Mouse (Mus musculus) R1 (cell line): ENCODE data around the gene Ina.
"Not testable (repeated sequence)": the region's sequence is repeated elsewhere in the genome, so short reads cannot be mapped to it uniquely, and the experiment has no call there.

Source experiments
- DNase-seq: peaks from one replicate; pipeline ENCODE4 v3.0.0-alpha.2; 2018; ENCODE audit warnings: low read depth, low spot score

The Ina gene

DNA sequence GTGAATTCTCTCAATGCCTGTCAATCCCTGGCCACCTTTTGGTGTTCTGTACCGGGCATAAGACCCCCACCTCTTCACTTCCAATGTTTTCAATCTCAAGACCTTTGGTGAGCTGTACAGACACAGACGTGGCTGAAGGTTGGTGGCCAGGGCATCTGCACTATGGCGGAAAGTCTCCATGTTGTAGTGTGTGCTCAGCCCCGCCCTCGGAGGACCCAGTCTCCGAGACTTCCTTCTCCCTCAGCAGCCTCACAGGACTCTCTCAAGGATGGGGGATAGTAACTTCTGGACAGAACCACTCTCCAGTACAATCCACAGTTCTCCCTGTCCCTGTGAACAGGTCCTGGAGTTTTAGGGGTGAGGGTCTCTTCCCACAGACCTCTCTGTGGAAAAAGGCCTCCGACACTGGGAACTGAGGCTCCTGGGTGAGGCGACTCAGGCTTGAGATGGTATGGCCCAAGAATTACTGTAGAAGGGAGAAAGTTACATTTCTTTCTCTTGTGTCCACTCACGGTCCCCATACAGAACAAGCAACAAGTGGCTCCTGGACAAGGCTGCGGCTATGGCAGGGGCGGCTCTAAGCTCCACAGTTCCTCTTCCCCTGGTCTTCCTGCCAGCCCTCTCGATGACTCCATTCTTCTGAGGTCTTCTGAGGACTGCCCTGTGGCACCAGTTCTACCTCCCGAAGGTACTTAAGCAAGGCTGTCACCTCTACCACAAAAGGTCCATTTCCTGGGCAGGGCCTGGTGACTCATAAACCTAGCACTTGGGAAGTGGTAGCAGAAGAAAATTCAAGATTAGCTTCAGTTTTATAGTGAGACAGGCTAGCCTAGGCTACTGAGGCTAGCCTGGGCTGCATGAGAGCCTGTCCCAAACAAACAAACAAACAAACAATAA, 29.5 kb upstream of the Ina start:
- DNase-seq, result no peak

DNA sequence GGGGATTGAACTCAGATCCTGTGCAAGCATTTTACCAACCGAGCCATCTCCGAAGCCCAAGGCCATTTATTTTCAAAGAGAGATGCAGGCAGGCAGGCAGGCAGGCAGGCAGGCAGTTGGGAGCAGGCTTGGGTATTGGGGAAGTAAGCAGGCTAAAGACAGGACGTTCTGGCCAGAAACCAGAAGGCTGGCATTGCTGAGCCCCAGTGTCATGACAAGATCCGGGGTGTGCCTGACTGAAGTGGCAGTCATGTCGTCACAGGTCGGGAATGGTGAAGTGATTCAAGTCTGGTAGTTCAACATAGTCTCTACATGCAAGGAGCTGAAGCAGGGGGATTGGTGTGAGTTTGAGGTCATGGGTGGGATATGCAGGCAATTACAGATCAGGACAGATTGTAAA, 26.9 kb upstream of the Ina start:
- DNase-seq, result peak; percentile 46

DNA sequence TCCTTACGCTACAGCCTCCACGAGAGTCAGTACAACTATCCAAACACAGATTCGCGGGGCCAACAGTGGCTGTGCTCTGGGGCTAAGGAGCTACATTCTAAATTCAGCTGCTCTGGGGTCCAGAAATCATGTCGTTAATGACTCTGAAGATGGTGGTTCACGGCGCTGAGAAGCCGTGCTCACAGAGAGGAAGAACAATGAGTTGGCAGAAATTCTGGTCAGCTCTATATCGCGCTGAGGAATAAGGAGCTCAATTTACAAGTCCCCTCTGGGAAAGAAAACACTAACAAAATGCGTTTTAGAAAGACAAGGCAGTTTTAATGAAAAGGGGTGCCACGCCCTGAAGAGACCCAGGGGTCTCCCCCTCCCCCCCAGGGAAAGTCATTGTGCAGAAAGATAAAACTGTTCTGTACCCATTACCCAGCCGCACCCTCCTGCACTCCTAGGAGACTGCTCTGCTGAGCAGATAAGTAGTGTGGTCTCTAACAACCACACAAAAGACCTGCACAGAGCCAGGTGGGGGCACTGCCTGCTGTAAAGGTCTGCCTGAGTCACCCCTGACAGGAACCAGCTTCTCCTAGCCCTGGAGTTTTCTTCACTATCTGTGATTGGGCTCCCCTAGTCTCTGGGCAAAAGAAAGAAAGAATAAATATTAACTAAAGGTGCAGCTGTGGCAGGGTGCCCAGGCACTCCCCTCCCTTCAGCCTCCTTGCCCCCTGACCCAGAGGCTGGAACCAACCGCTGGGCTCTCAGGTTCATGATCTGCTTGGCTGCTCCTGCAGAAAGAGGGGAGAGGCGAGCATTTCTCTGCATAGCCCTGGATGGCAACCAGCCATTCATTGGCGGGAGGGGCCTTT, 26.0 kb upstream of the Ina start:
- DNase-seq, result peak; percentile 89

DNA sequence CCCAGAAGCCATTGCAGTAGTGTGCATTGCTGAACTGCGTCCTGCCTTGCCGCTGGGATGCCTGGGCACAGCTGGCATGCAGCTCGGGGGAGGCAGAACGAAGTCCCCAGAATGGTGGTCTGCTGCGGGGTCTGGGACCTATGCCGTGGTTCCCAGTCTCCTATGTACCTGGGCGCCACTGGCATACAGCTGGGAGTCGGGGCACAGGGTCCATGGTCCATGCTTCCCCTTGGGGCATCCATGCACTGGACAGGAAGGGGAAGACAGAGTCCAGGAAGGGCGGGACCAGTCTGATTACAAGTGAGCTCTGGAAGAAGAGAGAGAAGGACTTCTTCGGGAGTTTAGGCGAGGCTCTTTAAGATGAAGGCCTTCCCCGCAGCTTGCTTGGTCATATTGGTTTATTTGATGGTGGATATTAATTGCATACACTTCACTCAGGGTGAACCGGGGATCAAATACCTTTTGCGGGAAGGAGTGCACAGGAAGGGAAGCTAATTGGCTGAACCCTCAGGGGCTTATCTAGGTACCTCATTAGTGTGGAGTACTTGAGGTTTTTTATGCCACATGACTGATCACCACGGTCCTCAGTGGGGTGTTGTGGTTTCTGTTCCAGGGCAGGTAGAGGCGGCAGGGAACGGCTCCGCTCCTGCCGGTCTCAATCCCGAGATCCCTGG, 24.9 kb upstream of the Ina start:
- no peak for DNase-seq

DNA sequence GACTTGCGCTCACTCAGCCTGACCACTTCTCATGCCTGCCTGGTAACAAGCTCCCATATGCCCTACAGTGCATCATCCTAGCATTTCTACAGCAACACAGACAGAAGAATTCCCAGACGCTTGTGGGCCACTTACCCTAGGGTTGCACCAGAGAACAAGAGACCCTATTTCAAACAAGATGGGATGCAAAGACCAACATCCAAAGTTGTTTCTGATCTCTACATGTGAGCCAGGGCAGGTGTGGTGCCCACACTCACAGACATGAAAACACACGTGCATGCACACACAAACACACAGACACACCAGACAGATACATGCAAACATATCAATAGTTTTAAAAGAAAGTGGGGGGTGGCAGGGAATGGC, 24.4 kb upstream of the Ina start:
- no peak for DNase-seq

DNA sequence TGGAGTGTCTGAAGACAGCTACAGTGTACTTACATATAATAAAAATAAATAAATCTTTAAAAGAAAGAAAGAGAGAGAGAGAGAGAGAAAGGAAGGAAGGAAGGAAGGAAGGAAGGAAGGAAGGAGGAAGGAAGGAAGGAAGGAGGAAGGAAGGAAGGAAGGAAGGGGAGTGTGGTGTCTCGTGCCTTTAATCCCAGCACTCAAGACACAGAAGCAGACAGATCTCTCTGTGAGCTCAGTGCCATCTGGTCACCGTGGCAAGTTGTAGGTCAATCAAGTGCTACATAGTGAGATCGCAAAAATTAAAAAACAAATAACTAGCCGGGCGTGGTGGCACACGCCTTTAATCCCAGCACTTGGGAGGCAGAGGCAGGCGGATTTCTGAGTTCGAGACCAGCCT, 23.9 kb upstream of the Ina start:
- DNase-seq, result not testable (repeated sequence)

DNA sequence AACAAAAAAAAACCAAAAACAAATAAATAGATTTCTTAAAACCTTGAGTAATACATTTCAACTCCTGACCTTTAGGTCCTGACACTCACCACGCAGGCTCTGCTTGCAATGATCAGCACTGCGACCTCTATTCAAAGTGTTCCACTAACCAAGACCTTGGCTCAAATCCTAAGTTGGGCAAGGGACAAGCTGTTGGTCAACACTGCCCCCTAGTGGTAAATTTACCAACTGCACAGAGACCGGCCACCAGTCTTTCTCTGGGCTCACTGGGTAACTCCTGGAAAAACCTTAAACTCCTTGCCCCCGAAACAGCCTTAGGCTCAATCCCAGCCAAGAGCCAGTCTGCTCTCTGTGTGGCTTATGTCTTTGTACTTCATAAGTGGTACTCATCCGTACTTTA, 23.4 kb upstream of the Ina start:
- DNase-seq, result peak; percentile 86

DNA sequence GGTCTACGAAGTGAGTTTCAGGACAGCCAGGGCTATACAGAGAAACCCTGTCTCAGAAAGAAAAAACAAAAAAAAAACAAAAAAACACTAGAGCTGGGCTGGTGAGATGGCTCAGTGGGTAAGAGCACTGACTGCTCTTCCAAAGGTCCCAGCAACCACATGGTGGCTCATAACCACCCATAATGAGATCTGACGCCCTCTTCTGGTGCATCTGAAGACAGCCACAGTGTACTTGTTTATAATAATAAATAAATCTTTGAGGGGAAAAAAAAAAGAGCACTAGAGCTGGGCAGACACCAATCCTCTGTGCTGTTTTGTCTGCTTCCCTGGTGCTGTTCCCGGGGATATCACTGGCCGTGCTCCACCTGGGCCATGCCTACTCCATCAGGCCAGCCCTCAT, 22.2 kb upstream of the Ina start:
- DNase-seq, result not testable (repeated sequence)

DNA sequence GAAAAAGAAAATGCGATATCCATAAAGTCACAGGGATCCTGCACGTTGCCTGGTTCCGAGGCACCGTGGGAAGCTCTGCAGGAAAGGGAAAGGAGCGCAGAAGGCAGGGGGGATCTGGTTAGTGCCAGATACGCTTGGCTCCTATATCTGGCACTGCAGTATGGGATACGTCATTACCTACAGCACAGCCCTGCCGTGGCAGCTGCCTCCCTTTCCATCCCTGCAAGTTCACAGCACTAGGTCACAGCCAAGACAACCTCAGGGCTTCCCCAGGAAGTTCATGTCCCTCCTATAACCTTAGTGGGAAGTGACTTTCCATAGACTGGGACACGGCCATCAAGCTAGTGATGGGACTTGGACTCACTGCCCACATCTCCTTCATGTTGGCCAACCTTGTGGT, 18.4 kb upstream of the Ina start:
- no peak for DNase-seq

DNA sequence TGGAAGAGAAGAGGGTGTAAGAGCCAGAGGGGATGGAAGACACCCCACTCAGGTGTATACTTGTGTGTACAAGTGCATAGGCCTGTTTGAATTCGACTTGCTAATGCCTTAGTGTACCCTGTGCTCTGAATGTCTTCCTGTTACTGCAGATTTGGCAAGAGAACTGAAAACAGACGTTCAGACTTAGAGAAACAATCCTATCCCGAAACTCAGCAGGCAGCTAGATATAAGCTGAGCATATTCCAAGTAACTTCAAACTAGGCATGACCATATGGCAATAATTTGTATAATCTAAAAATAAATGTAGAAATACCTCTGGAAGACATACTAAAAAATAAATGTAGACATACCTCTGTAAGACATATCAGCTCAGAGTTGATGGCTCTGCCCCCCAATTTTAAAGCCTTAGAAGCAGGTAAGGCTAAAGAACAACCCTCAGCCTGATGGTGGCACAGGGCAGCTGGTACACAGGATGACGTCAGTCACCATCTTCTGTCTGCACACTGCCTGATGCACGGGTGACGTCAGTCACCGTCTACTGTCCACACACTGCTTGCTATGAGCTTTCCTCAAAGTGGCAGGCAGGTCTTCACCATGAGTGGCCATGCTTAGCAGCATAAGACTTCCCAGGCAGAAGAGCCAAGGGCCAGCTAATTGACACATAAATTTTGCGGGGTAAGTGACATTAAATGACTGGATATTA, 16.2 kb upstream of the Ina start:
- no peak for DNase-seq

DNA sequence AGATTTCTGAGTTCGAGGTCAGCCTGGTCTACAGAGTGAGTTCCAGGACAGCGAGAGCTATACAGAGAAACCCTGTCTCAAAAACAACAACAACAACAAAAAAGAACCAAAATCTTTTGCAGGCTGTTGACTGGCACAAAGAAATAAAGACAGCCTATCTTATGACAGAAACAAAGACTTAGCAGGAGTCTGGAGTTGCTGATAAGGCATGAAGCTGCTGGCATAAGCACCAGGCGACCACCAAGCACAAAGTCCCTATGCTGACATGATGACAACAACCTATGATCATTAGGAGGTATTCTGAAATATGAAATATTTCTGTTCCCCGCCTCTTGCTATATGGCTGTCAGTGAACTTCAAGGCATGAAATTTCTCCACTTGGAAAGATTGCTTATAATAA, 15.5 kb upstream of the Ina start:
- no peak for DNase-seq

DNA sequence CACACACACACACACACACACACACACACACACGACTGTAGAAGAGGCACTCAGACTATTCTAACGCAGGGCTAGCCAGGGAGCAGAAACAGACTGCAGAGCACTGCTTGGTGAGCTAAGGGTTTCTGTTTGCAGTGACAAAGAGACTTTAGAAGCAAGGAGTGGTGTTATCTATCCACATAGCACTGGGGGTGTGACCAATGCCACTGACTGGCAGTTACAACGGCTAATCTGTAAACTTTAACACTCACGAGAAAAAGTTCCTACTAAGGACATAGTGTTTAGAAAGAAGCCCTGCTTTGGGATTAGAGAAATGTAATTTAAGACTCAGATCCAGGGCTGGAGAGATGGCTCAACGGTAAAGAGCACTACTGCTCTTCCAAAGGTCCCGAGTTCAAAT, 14.7 kb upstream of the Ina start:
- no peak for DNase-seq

DNA sequence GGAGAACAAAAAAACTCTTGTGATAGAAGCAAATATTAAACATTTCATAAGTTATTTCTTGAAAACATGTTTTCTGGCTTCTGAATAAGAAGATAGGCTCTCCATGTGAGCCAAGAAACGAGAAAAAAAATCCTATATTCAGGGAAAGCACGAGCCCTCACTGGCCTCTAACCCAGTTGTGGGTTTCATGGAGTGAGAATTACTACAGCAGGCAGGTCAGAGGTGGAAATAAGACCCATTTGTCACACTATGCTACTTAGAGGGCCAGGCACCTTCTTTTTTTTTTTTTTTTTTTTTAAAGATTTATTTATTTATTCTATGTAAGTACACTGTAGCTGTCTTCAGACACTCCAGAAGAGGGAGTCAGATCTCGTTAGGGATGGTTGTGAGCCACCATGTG, 14.1 kb upstream of the Ina start:
- not testable (repeated sequence) for DNase-seq

DNA sequence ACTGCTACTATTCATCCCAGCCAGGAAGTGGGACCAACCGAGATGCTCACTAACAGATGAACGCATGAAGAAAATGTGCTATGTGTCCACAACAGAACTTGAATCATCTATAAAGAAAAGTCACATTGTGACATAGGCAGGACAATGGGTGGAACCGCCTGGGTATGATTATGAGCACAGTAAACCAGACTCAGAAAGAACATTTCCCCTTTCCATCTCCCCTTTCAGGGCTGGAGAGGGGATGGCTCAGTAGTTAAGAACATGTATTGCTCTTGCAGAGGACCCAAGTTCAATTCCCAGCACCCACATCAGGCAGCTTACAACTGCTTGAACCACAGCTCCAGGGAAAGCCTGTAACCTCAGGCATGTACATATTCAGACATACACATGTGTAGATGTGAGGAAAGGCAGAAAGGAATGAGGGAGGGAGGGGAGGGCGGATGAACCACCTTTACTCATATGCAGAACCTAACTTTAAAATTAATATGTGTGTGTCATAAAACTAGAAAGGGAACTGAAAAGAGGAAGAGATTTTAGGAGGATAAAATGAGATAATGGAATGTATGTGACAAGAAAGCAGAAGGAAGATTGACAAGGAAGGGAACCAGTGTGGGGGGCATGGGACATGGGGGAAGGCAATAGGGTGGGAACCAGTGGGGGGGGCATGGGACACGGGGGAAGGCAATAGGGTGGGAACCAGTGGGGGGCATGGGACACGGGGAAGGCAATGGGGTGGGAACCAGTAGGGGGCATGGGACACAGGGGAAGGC, 10.6 kb upstream of the Ina start:
- DNase-seq, result no peak

DNA sequence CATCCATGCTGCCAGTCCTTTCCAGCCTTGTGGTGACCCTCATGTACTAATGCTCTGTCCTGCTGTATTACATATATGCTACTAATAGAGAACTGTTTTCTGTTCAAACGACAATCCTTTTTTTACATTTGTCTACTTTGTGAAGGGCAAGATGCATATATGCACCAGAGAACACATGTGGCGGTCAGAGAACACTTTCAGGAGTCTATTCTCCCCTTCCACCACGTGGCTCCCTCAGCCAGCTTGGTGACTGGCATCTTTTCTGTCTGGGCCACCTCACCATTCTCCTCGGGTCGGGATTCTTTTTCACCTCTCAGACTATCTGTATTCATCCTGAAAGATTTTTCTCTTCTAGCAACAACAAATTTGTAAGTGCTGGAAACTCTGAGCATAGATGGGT, 8.6 kb upstream of the Ina start:
- no peak for DNase-seq

DNA sequence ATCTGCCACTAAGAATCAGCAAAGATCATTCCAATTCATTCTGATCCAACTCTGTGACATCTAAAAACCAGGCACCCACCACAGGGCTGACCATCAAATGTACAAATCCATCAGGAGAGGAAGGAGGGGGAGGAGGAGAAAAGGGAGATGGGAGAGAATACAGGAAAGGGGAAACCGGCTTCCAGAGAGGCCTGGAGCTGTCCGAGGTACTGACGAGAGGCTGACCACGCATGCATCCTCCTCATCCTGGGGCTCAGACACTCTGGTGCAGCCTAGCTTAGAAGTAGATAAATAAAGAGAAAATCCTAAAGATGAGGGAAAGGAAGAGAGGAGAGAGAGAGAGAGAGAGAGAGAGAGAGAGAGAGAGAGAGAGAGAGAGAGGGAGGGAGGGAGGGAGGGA, 8.2 kb upstream of the Ina start:
- DNase-seq, result peak; percentile 63

DNA sequence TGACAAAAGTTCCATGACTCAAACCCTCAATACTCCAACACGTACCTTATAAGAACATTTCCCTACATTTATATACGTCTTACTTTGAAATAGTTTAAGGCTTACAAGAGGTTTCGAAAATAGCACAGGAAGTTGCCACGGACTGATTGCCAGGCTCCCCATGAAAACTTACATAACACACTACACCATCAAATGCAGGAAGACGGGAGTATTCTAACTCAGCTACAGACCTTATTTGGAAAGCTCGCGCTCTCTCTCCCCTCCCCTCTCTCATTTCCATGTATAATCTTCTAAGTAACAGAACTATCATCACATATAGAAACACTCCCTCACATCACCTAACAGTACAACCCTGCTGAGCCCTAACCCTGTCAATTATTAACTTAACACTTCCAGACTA, 5.1 kb upstream of the Ina start:
- no peak for DNase-seq

DNA sequence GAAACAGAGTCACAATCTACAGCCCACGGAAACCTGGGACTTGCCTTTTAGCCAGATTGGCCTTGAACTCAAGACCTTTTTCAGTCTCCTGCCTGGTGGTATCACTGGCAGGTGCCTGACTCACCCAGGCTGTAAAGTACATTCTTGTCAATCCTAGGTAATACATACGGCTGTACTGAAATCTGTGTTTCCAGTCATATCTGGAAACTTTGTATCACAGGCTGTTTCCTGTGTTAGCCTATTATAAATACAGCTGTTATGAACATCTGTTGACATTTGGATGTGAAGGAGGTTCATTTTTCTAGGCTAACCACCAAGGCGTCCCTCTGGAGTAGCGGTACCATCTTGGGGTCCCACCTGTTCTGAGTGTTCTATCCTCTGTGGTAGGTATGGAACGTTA, 4.6 kb upstream of the Ina start:
- DNase-seq, result no peak

DNA sequence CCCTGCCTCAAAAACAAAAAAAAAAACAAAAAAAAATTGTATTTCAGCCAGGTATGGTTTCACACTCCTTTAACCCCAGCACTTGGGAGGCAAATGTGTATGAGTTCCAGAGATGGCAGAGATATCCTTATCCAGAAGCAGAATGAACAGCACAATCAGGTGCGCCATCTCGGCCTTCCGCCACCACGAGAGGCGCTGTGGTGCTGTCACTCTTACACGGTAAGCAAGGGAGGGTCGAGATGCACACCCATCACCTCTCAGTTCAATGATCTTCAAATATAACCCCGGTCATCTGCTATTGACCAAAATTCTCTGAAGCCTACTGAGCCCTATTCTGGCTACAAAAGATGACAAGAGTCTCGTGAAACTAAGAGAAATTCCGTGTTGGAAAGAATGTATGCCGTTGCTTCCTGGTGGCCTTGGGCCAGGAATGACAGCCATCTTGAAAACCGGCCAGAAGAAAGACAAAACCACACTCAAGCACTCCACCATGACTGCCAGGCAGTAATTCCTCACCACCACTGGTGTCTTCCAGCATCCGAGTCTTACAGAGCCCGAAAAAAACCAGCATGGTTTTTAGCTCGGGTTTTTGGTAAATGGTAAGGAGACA, 1.9 kb upstream of the Ina start:
- peak; percentile 76 for DNase-seq

DNA sequence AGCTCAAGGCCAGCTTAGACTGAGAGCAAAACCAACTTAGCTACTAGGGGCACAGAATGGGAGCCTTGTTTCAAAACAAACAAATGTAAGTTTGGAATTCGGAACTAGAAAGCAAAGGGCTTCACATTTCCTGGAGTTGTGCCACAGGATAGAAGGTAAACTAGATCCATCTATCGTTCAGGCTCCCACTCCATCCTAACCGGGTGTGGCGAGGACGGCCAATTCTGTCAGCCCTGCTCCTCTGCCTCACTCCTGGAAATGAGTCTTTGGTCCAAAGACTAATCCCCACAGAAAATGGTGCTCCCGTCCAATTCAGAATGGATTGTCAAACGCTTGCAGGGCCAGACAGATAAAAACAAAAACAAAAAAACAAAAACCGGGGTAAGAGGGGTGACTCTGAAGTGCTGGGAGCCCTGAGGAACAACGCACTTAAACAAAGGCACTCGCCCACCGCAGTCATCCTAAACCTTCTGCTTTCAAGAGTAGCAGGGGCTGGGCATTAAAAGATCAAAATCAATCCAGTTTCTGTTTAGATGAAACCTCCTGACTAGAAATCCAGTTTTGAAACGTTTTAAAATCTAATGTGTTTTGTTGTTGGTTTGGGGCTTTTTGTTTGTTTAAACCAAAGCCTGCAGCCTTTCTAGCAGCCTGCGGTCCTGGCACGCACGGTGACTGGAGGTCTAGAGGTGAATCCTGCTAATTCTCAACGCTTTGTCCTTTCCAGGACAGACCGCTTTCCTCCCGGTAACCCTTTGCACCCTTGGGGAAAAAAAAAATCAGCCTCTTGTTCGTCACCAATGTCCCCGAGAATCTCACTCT, 949 bp upstream of the Ina start:
- no peak for DNase-seq
